Mouse (Mus musculus) forebrain, embryonic 15.5 days (tissue): ENCODE data around the gene Zfhx3. TPM values are rescaled to one million over a fixed set of nuclear protein-coding genes. Genes with fewer than 3 reads are reported as not detected.

Experiments used
- ATAC-seq: fragments of 200-750 bp; cut with Nextera tagmentation; replicated peaks from 2 replicates; pipeline ENCODE4 v1.8.0; 2017; ENCODE audit warnings: mild to moderate bottlenecking, moderate TSS enrichment, moderate library complexity
- H3K27ac ChIP-seq: fragments of 300-500 bp; sonication (generic); replicated peaks from 2 replicates; pipeline ENCODE4 v1.5.1; 2015; ENCODE audit warnings: mild to moderate bottlenecking, inconsistent platforms
- H3K27me3 ChIP-seq: fragments of 300-500 bp; sonication (generic); 2 replicates; pipeline ENCODE4 v1.6.1; 2015; ENCODE audit warnings: inconsistent platforms
- H3K36me3 ChIP-seq: fragments of 300-500 bp; sonication (generic); 2 replicates; pipeline ENCODE4 v1.6.1; 2015; ENCODE audit warnings: mild to moderate bottlenecking, inconsistent platforms
- H3K4me1 ChIP-seq: fragments of 300-500 bp; sonication (generic); 2 replicates; pipeline ENCODE4 v1.6.1; 2015; ENCODE audit warnings: inconsistent platforms
- H3K4me2 ChIP-seq: fragments of 300-500 bp; sonication (generic); replicated peaks from 2 replicates; pipeline ENCODE4 v1.6.1; 2015; ENCODE audit warnings: mild to moderate bottlenecking, inconsistent platforms
- H3K4me3 ChIP-seq: fragments of 300-500 bp; sonication (generic); 2 replicates; pipeline ENCODE4 v1.5.1; 2015; ENCODE audit warnings: mild to moderate bottlenecking, inconsistent platforms
- H3K9ac ChIP-seq: fragments of 300-500 bp; sonication (generic); replicated peaks from 2 replicates; pipeline ENCODE4 v1.6.1; 2015; ENCODE audit warnings: mild to moderate bottlenecking, inconsistent platforms
- H3K9me3 ChIP-seq: fragments of 300-500 bp; sonication (generic); 2 replicates; pipeline ENCODE4 v1.6.1; 2016; ENCODE audit warnings: inconsistent platforms
- WGBS: fragments of 180-500 bp; shearing (Covaris S2); methylation state at CpG from one replicate; pipeline ENCODE4 v1.1.7; 2015; ENCODE audit warnings: mixed read lengths; 5-methylcytosine and 5-hydroxymethylcytosine counted together
- polyA plus RNA-seq: library from polyadenylated mRNA; unstranded; fragments of >200 nt; fragmentation: Nextera tagmentation; extraction: Ambion mirVana; gene quantifications from 2 replicates; pipeline ENCODE4 v1.2.1, GENCODE M21; 2015

Zfhx3 gene
- polyA plus RNA-seq, 1 experiment from 2014 or later = 14.9 TPM

DNA sequence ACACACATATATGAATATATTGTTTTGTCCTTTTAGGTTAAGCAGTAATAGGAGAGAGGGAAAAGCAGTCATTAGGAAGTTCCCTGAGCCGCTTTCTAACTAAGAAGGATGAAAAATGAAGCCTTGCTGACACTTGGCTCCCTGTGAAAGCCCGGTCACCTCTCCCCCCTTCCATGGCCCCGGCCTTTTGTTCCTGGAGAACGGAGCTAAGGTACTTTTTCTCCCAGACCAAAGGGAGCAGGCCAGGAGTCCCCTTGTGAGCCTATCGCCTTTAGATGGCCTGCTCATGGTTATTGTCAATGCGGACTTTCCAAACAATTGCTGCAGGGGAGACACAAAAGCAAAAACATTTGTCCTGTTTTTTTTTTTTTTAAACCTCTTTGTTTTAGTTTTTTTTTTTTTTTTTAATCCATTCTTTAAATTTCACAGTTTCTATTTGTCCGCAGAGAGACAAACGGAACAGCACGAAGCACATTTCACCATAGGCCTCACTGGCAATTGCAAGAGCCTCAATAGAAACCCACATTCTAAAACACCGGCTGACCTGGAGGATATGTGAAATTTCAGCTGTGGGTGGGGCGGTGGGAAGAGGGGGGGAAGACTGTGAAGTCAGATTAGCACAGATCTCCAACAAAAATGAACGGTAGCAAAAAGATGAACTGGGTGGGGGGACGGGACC lies 767.6 kb downstream of the Zfhx3 start:
- Histone ChIP-seq H3K27me3 (peaks cover 19% of the 10 kb centered on the region), H3K9ac (no peak overlapping the region), H3K4me2 (peak overlapping the region; percentile 25; the same call in 1 of the 2 replicates), H3K9me3 (no peaks in the 10 kb centered on the region), H3K4me1 (peaks cover 65% of the 10 kb centered on the region), H3K4me3 (no peak overlapping the region), H3K27ac (peak overlapping the region; percentile 65), H3K36me3 (no peaks in the 10 kb centered on the region)
- no peak for ATAC-seq
- WGBS = 42% methylated on average over 13 of the region's 13 CpGs

GRCm38 (mm10) chr8:108710607-108711489 lies 768.4 kb downstream of the Zfhx3 start:
- ATAC-seq = no peak
- Histone ChIP-seq H3K4me1 (peaks cover 73% of the 10 kb centered on the region), H3K9ac (peak overlapping the region; percentile 21; the same call in 1 of the 2 replicates), H3K36me3 (no peaks in the 10 kb centered on the region), H3K27me3 (peaks cover 16% of the 10 kb centered on the region), H3K4me2 (0 out of 2 replicates have a peak overlapping the region, but pooled peaks have one; percentile 13), H3K4me3 (no peak overlapping the region), H3K27ac (peak overlapping the region; percentile 65), H3K9me3 (no peaks in the 10 kb centered on the region)
- 22% methylated on average over 8 of the region's 8 CpGs for WGBS

DNA sequence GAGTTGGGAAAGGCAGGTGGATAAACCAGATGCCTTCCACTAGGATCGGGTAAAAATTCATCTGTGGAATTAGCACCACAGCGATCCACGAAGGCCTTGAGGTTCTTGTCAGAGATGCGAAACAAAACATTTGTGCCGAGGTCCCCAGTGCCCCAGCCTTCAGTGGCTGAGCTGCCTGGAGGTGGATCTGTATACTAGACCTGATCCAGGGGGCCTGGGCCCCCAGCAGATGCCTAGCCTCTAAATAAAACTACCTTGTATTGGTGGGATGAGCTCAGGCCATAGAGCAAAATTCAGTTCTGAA lies 769.0 kb downstream of the Zfhx3 start:
- Histone ChIP-seq H3K9ac (peak overlapping the region; percentile 21; the same call in 1 of the 2 replicates), H3K9me3 (no peaks in the 10 kb centered on the region), H3K36me3 (no peaks in the 10 kb centered on the region), H3K4me1 (peaks cover 77% of the 10 kb centered on the region), H3K27me3 (peaks cover 19% of the 10 kb centered on the region), H3K4me2 (peak overlapping the region; percentile 31; the same call in 1 of the 2 replicates), H3K4me3 (no peak overlapping the region), H3K27ac (peak overlapping the region; percentile 65)
- no peak for ATAC-seq
- 45% methylated on average over 5 of the region's 5 CpGs for WGBS

DNA sequence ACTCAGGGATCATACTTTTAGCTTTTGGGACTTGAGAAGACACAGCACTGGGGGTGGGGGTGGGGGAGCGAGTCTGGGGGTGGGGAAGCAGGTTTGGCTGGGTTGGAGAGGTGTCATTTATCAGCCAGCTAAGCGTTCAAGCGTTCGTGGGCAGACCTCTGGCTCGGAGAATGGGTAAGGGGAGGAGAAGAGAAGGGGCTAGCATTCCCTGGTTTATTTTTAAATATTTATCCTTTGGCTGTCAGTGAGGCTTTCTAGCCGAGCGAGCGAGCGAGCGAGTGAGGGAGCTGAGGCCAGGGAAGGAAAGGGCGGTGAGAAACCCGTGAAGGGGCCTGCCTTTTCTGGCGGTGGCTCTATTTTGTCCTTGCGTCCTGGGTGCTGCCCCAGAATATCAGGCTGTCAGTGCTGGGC lies 769.6 kb downstream of the Zfhx3 start:
- no peaks in the 10 kb centered on the region for H3K9me3 ChIP-seq
- peaks cover 78% of the 10 kb centered on the region for H3K4me1 ChIP-seq
- H3K4me3 ChIP-seq = no peak overlapping the region
- H3K27me3 ChIP-seq = peaks cover 22% of the 10 kb centered on the region
- peak overlapping the region; percentile 21; the same call in 1 of the 2 replicates for H3K9ac ChIP-seq
- peak overlapping the region; percentile 31 for H3K4me2 ChIP-seq
- peak overlapping the region; percentile 65 for H3K27ac ChIP-seq
- H3K36me3 ChIP-seq = no peaks in the 10 kb centered on the region
- ATAC-seq = no peak
- WGBS = 29% methylated on average over 14 of the region's 14 CpGs

DNA sequence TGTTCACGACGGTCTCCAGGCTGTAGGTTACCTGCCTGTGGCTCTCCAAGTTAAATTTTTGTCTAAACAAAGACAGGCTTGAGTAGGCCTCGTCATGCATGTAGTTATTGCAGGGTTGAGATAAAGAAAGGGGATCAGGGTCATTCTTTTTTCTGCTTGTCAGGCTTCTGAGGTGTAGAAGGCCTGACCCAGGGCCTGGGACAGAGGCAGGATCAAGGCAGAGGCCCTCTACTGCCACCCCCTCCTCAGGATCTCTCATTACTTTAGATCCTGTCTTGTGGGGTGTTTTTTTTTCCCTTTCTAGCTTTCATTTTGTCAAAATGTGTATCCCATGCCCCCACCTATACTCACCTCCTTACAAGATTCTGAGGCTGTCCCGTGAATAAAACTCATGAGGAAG lies 770.2 kb downstream of the Zfhx3 start:
- ATAC-seq = no peak
- peak overlapping the region; percentile 5 for H3K4me2 ChIP-seq
- H3K36me3 ChIP-seq = no peaks in the 10 kb centered on the region
- H3K4me3 ChIP-seq = no peak overlapping the region
- peaks cover 23% of the 10 kb centered on the region for H3K27me3 ChIP-seq
- 49% methylated on average over 4 of the region's 4 CpGs for WGBS
- peak overlapping the region; percentile 21; the same call in 1 of the 2 replicates for H3K9ac ChIP-seq
- peaks cover 80% of the 10 kb centered on the region for H3K4me1 ChIP-seq
- peak overlapping the region; percentile 65 for H3K27ac ChIP-seq
- no peaks in the 10 kb centered on the region for H3K9me3 ChIP-seq

- Histone ChIP-seq H3K9ac (peak overlapping the region; percentile 65), H3K4me1 (peaks cover 81% of the 10 kb centered on the region), H3K4me2 (peak overlapping the region; percentile 85), H3K4me3 (peak overlapping the region; percentile 60), H3K27me3 (peaks cover 32% of the 10 kb centered on the region), H3K36me3 (no peaks in the 10 kb centered on the region), H3K27ac (peak overlapping the region; percentile 81), H3K9me3 (no peaks in the 10 kb centered on the region)
- WGBS = 20% methylated on average over 19 of the region's 19 CpGs
- no peak for ATAC-seq
These were observed 771.1 kb downstream of the Zfhx3 start for GRCm38 (mm10) chr8:108713346-108714142.

- 4% methylated on average over 21 of the region's 21 CpGs for WGBS
- H3K4me3 ChIP-seq = peak overlapping the region; percentile 60
- H3K4me2 ChIP-seq = peak overlapping the region; percentile 85
- H3K27me3 ChIP-seq = peaks cover 37% of the 10 kb centered on the region
- ATAC-seq = peak; percentile 7; the same call in 1 of the 2 replicates
- H3K4me1 ChIP-seq = peaks cover 76% of the 10 kb centered on the region
- H3K9me3 ChIP-seq = no peaks in the 10 kb centered on the region
- H3K9ac ChIP-seq = peak overlapping the region; percentile 65
- H3K27ac ChIP-seq = peak overlapping the region; percentile 81
- H3K36me3 ChIP-seq = no peaks in the 10 kb centered on the region
These were observed 771.7 kb downstream of the Zfhx3 start for GRCm38 (mm10) chr8:108714143-108714635.

DNA sequence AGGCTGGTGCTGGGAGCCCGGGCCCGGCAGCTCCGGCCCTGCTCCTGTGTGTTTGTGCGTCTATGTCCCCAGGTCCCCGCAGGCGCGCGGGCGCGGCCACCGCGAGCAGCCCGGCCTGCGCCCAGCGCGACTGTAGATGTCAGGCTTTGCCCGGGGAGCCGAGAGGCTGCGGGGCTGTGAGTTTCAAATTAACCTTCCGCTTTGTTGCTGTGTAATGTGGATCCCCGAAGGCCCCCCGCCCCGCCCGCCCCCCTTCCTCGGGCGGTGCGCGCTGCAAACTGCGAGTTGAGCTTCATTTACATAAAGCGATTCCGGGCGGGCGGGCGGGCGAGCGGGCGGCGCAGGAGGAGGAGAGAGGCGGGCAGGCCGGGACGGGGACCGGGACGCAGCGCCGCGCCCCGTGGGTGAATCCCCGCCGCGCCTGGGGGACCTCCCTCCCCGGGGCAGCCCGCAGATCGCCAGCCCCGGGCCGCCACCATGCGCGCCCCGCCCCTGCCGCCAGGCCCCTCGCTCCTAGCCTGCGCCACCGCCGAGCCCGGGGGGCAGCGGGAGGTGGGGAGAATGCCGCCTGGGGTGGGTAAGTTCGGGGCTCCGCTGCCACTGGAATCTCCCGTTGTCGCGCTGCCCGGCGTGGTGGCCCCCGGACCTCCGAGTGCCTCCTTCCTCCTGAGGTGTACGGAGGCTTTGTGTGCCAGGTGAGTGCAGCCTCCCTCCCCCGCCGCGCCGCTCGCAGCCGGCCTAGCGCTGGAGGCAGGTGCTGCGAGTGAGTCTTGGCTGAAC lies 772.4 kb downstream of the Zfhx3 start:
- Histone ChIP-seq H3K27me3 (peaks cover 32% of the 10 kb centered on the region), H3K9ac (peak overlapping the region; percentile 65), H3K4me3 (peak overlapping the region; percentile 60), H3K4me1 (peaks cover 71% of the 10 kb centered on the region), H3K4me2 (peak overlapping the region; percentile 85), H3K36me3 (no peaks in the 10 kb centered on the region), H3K9me3 (no peaks in the 10 kb centered on the region), H3K27ac (peak overlapping the region; percentile 81)
- peak; percentile 81 for ATAC-seq
- 1% methylated on average over 54 of the region's 84 CpGs for WGBS

GRCm38 (mm10) chr8:108715416-108715948 lies 773.0 kb downstream of the Zfhx3 start:
- Histone ChIP-seq H3K27ac (peak overlapping the region; percentile 81), H3K9ac (peak overlapping the region; percentile 65), H3K4me3 (peak overlapping the region; percentile 60), H3K36me3 (no peaks in the 10 kb centered on the region), H3K27me3 (peaks cover 31% of the 10 kb centered on the region), H3K4me2 (peak overlapping the region; percentile 85), H3K4me1 (peaks cover 66% of the 10 kb centered on the region), H3K9me3 (no peaks in the 10 kb centered on the region)
- 18% methylated on average over 11 of the region's 11 CpGs for WGBS
- no peak for ATAC-seq

DNA sequence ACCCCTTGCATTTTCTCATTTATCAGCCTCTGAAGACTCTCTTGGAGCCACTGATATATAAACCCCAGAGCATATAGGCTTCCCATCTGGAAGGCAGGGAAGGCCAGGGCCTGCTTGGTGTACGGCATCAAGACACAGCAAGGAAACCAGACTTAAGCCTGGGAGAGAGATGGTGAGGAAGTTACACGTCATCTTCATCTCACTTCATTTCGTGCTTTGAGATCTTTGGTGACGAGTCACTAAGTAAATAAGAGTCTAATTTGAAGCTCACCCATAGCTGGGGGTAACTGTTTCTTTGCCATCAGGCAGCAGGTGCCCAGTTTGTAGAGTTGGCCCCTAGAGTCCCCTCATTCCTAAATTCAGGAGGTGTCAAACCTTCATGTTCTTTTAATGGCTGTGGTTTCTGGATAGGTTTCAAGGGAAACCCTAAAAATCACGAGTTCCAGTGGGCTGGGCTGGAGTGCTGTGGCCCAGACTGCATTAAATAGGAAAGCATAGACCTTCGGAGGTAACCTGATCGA lies 773.9 kb downstream of the Zfhx3 start:
- no peak for ATAC-seq
- WGBS = 62% methylated on average over 7 of the region's 7 CpGs
- Histone ChIP-seq H3K4me3 (peak overlapping the region; percentile 60), H3K9ac (peak overlapping the region; percentile 23; the same call in 1 of the 2 replicates), H3K27ac (0 out of 2 replicates have a peak overlapping the region, but pooled peaks have one; percentile 5), H3K27me3 (peaks cover 31% of the 10 kb centered on the region), H3K36me3 (no peaks in the 10 kb centered on the region), H3K9me3 (no peaks in the 10 kb centered on the region), H3K4me1 (peaks cover 59% of the 10 kb centered on the region), H3K4me2 (peak overlapping the region; percentile 85)
